Mouse (Mus musculus) lung, postnatal 0 days (tissue): ENCODE data around the gene Pdss2.

Source experiments
- CTCF ChIP-seq: IDR thresholded peaks from 2 replicates; pipeline ENCODE4 v1.5.1; 2016; ENCODE audit warnings: antibody characterized with exemption, mild to moderate bottlenecking
- EP300 ChIP-seq: IDR thresholded peaks from 2 replicates; pipeline ENCODE4 v1.6.1; 2016; ENCODE audit warnings: antibody characterized with exemption, mild to moderate bottlenecking, control low read depth

DNA sequence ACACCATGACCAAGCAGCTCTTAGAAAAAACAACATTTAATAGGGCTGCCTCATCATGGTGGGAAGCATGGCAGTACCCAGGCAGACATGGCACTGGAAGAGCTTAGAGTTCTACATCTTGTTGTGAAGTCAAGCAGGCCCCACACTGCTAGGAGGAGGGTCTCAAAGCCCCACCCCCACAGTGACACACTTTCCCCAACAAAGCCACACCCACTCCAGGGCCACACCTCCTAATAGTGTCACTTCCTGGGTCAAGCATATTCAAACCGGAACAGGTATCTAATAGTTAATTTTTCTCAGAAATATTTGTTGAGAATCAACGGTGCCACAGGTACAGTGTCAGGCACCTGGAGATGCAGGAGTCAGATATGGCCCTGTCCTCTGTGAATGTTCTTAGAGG is 244.9 kb downstream of the Pdss2 start:
- TF ChIP-seq EP300, result no peak
- no peak for TF ChIP-seq CTCF
